Mouse (Mus musculus) forebrain, embryonic 14.5 days (tissue): ENCODE results near the gene Itpkb. TPM values are rescaled to one million over a fixed set of nuclear protein-coding genes. Genes with fewer than 3 reads are reported as not detected.

Source experiments
- ATAC-seq: fragments of 200-750 bp; cut with Nextera tagmentation; 2 replicates; pipeline ENCODE4 v1.8.0; 2017; ENCODE audit warnings: mild to moderate bottlenecking, moderate library complexity
- DNase-seq: peaks from one replicate; pipeline ENCODE4 v3.0.0-alpha.2; 2015; ENCODE audit warnings: low spot score
- H3K27ac ChIP-seq: fragments of 300-500 bp; sonication (generic); 2 replicates; pipeline ENCODE4 v1.5.1; 2014; ENCODE audit warnings: low read depth, mild to moderate bottlenecking, control low read depth, low read length, moderate library complexity
- H3K27me3 ChIP-seq: fragments of 300-500 bp; sonication (generic); replicated peaks from 2 replicates; pipeline ENCODE4 v1.6.1; 2014; ENCODE audit warnings: low read length, control low read depth, mixed read lengths; ENCODE audit not compliant: control insufficient read depth, insufficient read depth
- H3K36me3 ChIP-seq: fragments of 300-500 bp; sonication (generic); 2 replicates; pipeline ENCODE4 v1.6.1; 2014; ENCODE audit warnings: low read length, control low read depth; ENCODE audit not compliant: control insufficient read depth, insufficient read depth
- H3K4me1 ChIP-seq: fragments of 300-500 bp; sonication (generic); 2 replicates; pipeline ENCODE4 v1.6.1; 2014; ENCODE audit warnings: antibody characterized with exemption, low read length, control low read depth; ENCODE audit not compliant: control insufficient read depth, insufficient read depth
- H3K4me2 ChIP-seq: fragments of 300-500 bp; sonication (generic); 2 replicates; pipeline ENCODE4 v1.6.1; 2014; ENCODE audit warnings: mild to moderate bottlenecking, control low read depth, low read length
- H3K4me3 ChIP-seq: fragments of 300-500 bp; sonication (generic); 2 replicates; pipeline ENCODE4 v1.5.1; 2014; ENCODE audit warnings: low read depth, low read length, control low read depth
- H3K9ac ChIP-seq: fragments of 300-500 bp; sonication (generic); 2 replicates; pipeline ENCODE4 v1.6.1; 2014; ENCODE audit warnings: mild to moderate bottlenecking, low read length, control low read depth, moderate library complexity
- H3K9me3 ChIP-seq: fragments of 300-500 bp; sonication (generic); replicated peaks from 2 replicates; pipeline ENCODE4 v1.6.1; 2016; ENCODE audit warnings: low read length, control low read depth, mixed read lengths; ENCODE audit not compliant: control insufficient read depth
- WGBS: fragments of 180-500 bp; shearing (Covaris S2); extraction: QIAGEN DNeasy Blood & Tissue Kit; methylation state at CpG from one replicate; pipeline ENCODE4 v1.1.7; 2014; 5-methylcytosine and 5-hydroxymethylcytosine counted together
- polyA plus RNA-seq: library from polyadenylated mRNA; unstranded; fragments of >200 nt; fragmentation: Nextera tagmentation; extraction: Ambion mirVana; gene quantifications from 2 replicates; pipeline ENCODE4 v1.2.1, GENCODE M21; 2014

Gene Itpkb
- polyA plus RNA-seq, 1 experiment from 2014 or later = 1.3 TPM

DNA sequence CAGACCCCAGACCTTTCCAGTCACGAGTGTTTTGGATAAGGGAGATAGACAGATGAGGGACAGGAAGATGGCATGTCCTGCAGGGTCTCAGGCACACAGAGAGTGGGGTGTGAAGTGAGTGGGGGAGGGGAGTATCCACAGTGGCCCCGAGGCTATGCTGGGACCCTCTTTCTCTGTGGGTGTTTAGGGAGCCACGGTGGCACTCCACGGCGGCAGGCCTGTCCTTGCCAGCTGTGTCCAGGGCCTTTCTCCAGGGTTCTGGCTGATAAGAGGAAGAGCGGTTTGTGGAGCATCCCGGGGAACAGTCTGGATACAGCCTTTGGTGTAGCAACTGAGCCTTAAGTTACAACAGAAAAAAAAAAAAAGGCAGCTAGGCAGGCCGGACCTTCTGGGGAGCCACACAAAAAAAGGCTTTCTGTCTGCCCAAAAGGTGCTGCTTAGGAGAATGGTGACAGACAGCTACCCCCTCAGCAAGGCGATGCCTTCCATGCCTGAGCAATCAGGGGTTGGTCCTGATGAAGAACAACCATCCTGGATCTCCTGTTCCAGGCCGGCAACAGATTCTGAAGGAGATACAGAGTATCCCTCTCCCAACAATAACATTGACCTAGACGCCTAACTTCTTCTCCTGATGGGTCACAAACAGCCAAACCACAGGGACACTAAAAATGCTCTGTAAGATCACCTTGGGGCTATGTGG, 76.2 kb downstream of the Itpkb start:
- Histone ChIP-seq H3K4me3 (no peak overlapping the region), H3K27me3 (no peaks in the 10 kb centered on the region), H3K36me3 (no peaks in the 10 kb centered on the region), H3K9ac (no peak overlapping the region), H3K27ac (no peak overlapping the region), H3K4me2 (no peak overlapping the region), H3K9me3 (no peaks in the 10 kb centered on the region), H3K4me1 (no peaks in the 10 kb centered on the region)
- no peak for DNase-seq
- no peak for ATAC-seq
- WGBS = 72% methylated on average over 11 of the region's 11 CpGs

DNA sequence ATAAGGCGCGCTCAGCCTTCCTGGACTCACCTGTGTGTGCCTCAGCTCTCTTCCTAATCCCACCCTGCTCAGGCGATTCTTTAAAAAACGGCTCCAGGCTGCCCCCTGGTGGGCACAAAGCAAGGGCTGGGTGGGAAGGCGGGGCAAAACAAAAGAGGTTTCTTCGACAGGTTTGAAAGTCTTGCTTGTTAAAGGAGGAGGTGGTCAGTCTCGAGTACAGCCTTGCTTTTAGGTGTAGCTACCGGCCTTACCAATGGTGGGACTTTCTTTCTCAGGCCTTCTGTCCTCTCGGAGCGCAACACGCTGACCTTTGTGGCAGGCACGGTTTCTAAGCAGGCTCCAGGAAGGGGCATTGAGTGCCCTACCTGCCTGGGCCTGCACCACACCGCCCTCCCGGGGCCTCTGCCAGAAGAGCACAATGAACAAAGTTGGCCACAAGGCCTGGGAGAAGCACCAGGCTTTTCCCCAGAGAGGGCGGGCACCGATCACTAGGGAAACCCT, 76.9 kb downstream of the Itpkb start:
- Histone ChIP-seq H3K4me3 (no peak overlapping the region), H3K4me2 (peak overlapping the region; percentile 38), H3K4me1 (no peaks in the 10 kb centered on the region), H3K9me3 (no peaks in the 10 kb centered on the region), H3K36me3 (no peaks in the 10 kb centered on the region), H3K27me3 (no peaks in the 10 kb centered on the region), H3K9ac (peak overlapping the region; percentile 40; the same call in 1 of the 2 replicates), H3K27ac (no peak overlapping the region)
- DNase-seq (peak; percentile 81), ATAC-seq (peak; percentile 85)
- WGBS = 10% methylated on average over 16 of the region's 16 CpGs

DNA sequence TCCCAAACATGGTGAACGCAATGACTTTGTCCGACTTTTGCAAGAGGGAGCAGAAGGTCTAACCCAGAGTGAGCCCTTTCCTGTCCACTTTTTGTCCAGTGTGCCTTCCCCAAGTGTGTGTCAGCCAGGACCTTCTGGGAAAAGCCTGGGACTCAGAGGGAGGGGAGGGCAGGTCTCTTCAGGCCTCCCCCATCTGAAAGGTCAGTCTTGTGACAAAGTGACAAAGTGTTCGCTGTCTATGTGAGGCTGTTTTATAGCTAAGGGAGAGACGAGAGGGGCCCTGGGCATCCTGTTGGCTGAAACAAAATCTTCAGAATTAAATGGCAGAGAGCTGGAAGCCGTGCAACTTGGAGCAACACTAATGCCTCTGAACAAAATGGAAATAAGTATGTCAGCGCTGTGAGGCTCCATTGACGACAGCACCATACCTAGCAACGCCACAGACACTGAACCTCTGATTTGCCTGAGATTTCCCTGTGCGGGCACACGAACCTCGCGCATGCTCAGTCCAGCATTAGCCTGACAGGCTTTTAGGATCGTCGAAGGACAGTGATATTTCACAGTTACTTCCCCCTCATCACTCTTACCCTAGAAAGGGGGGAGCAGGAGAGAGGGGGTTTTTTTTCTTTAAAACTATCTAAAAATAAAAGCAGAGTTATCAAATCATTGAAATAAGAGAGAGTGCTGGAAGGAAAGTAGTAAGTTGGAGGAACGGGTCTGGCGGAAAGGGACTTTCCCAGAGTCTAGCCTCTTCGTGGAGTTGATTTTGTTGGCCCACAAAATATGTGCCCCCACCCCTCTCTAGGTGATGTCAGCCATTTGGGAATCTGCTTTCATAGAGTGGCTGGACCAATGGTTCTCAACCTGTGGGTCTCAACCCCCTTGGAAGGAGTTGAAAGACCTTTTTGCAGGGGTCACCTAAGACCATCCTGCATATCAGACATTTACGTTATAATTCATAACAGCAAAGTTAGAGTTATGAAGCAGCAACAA, 77.7 kb downstream of the Itpkb start:
- H3K9me3 ChIP-seq = no peaks in the 10 kb centered on the region
- no peaks in the 10 kb centered on the region for H3K36me3 ChIP-seq
- no peaks in the 10 kb centered on the region for H3K4me1 ChIP-seq
- no peak for ATAC-seq
- H3K27me3 ChIP-seq = no peaks in the 10 kb centered on the region
- 84% methylated on average over 18 of the region's 18 CpGs for WGBS
- no peak overlapping the region for H3K4me3 ChIP-seq
- no peak overlapping the region for H3K27ac ChIP-seq
- no peak overlapping the region for H3K4me2 ChIP-seq
- DNase-seq = no peak
- no peak overlapping the region for H3K9ac ChIP-seq

DNA sequence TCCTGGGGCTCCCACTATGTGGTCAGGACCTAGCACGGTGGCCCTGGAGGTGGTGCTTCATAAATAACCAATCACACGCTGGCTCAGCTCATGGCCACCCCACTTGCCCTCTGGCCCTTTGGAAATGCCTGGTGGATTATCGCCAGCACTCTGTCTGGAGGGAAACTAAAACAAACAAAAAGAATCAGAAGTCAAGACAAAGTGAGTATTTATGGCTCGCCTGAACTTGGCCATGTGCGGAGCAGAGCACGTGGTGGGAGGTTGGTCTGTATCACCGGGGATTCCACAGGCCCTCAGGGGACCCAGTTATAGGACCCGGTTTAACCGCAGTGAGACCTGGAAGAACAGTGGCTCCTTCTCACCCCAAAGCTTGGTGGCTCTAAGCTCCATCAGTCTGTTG, 78.5 kb downstream of the Itpkb start:
- Histone ChIP-seq H3K9me3 (no peaks in the 10 kb centered on the region), H3K4me1 (no peaks in the 10 kb centered on the region), H3K4me3 (no peak overlapping the region), H3K27ac (no peak overlapping the region), H3K9ac (no peak overlapping the region), H3K4me2 (no peak overlapping the region), H3K36me3 (no peaks in the 10 kb centered on the region), H3K27me3 (no peaks in the 10 kb centered on the region)
- WGBS = 74% methylated on average over 9 of the region's 9 CpGs
- DNase-seq (no peak), ATAC-seq (no peak)

DNA sequence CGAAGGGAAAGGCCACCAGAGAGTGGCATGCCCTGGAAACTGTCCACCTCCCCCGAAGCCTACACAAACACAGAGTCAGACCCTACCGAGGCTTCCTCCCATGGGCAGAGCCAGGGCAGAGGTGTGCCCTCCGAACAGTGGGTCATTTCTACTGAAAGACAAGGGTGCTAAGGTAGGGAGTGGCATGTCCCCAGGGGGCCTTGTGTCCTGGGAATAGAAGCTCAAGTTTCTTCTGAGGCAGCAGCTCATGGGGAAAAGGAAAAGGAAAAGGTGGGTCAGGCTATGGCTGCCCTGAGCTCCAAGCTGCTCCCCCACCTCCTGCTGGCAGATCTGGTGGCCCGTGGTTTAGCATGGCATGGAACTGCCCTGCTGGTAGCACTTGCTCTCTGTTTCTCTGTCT, 79.5 kb downstream of the Itpkb start:
- no peak for DNase-seq
- ATAC-seq = no peak
- Histone ChIP-seq H3K4me3 (no peak overlapping the region), H3K27me3 (no peaks in the 10 kb centered on the region), H3K4me1 (no peaks in the 10 kb centered on the region), H3K9ac (no peak overlapping the region), H3K4me2 (no peak overlapping the region), H3K36me3 (no peaks in the 10 kb centered on the region), H3K27ac (no peak overlapping the region), H3K9me3 (no peaks in the 10 kb centered on the region)
- WGBS = 85% methylated on average over 5 of the region's 5 CpGs

DNA sequence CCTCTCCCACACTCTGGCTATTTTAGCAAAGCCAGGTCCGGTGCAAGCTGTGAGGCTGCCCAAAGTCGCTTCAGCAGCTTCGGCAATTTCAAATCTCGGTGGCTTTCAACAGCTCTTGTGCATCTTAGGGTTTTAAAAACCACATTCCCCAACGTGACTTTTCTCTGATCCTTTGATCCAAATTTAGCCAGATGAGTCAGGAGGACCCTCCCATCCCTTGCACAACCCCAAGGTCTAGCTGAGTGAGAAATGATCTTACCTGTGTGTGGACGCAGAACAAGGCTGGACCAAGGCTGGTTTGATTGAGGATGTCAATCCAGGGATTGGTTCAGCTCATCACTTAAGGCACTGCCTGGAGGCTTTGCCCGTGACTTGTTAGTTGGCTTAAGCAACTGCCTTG, 80.0 kb downstream of the Itpkb start:
- Histone ChIP-seq H3K9ac (no peak overlapping the region), H3K36me3 (no peaks in the 10 kb centered on the region), H3K9me3 (no peaks in the 10 kb centered on the region), H3K27me3 (no peaks in the 10 kb centered on the region), H3K4me2 (no peak overlapping the region), H3K4me1 (no peaks in the 10 kb centered on the region), H3K27ac (no peak overlapping the region), H3K4me3 (no peak overlapping the region)
- ATAC-seq (no peak), DNase-seq (no peak)
- 81% methylated on average over 7 of the region's 7 CpGs for WGBS

DNA sequence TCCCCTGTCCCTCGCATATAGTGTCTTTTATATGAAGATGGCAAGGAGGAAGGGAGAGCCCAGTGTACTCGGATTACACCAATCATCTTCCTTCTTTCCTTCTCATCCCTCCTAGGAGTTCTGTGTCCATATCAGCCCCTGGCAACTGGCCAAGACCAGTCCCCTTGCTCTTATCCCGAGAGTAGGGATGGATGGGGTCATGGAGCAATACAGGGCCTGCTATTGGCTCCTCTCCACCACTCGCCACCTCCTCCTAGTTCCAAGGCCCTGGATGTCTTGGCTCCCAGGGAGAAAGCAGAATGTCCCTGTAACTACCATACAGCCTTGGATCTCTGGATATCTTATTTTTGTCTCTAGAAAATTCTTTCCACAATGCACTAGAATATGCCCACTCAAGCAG, 84.8 kb downstream of the Itpkb start:
- DNase-seq (no peak), ATAC-seq (no peak)
- Histone ChIP-seq H3K27ac (no peak overlapping the region), H3K36me3 (no peaks in the 10 kb centered on the region), H3K9me3 (no peaks in the 10 kb centered on the region), H3K27me3 (no peaks in the 10 kb centered on the region), H3K4me2 (no peak overlapping the region), H3K4me3 (no peak overlapping the region), H3K9ac (no peak overlapping the region), H3K4me1 (no peaks in the 10 kb centered on the region)
- WGBS = 53% methylated on average over 4 of the region's 4 CpGs

DNA sequence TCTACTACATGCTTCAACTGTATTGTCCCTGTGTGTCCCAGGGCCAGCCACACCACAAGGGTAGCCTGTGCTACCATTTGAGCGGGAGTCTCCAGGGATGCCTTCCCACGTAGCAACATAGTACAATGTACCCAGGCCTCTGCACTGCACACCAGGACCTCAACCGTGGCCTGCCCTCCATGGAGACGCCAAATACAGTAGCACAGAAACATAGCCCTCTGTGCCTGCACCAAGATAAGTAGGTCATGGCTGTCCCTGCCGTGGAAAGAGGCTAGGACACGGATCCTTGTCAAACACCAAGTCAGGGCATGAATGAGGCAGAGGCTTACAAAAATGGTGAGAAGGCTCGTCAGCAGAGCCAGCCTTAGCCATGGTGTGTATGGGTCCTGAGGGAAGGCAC, 85.6 kb downstream of the Itpkb start:
- DNase-seq (no peak), ATAC-seq (no peak)
- Histone ChIP-seq H3K36me3 (no peaks in the 10 kb centered on the region), H3K27me3 (no peaks in the 10 kb centered on the region), H3K9me3 (no peaks in the 10 kb centered on the region), H3K9ac (no peak overlapping the region), H3K4me1 (no peaks in the 10 kb centered on the region), H3K27ac (no peak overlapping the region), H3K4me3 (no peak overlapping the region), H3K4me2 (no peak overlapping the region)
- 86% methylated on average over 7 of the region's 7 CpGs for WGBS

DNA sequence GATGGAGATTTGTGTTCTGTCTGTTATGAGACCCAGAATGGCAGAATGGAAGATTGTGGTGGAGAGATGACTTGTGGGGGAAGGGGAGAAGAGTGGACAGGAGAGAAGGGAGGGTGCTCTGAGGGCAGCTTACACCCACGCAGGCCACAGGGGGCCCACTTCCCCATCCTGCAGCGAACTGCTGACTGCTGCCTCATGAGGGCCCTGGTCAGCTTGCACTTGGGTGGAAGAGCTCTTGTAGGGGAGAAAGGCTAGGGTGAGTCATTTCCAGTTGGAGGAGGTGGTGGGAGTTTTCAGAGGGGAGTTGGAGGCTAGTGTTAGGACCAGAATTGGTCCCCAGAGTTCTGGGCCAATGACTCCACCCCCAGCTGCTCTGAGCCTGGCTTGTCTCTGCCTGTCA, 86.8 kb downstream of the Itpkb start:
- H3K27ac ChIP-seq = no peak overlapping the region
- DNase-seq = no peak
- no peak overlapping the region for H3K4me2 ChIP-seq
- no peak for ATAC-seq
- H3K4me1 ChIP-seq = 0 out of 2 replicates have a peak, but pooled peaks cover 3% of the 10 kb centered on the region
- no peak overlapping the region for H3K4me3 ChIP-seq
- WGBS = 61% methylated on average over 2 of the region's 2 CpGs
- no peak overlapping the region for H3K9ac ChIP-seq
- no peaks in the 10 kb centered on the region for H3K36me3 ChIP-seq
- H3K9me3 ChIP-seq = no peaks in the 10 kb centered on the region
- no peaks in the 10 kb centered on the region for H3K27me3 ChIP-seq
